Mouse (Mus musculus): ENCODE measurements around the gene Cspg4. TPM values are rescaled to one million over a fixed set of nuclear protein-coding genes. Genes with fewer than 3 reads are reported as not detected.
A peak's percentile ranks its signal among the peaks of the same experiment; 100 is the strongest.

The Cspg4 gene
- total RNA-seq (2021): 10 to 100 TPM in 1 of 2 experiments, 1 to 10 TPM in 1; 7.8 to 11.8 TPM
- 17.9 and 19.0 TPM in 2 replicates for polyA plus RNA-seq (2012; rRNA removed)
- long read RNA-seq, partial matches to known transcripts: 5 of 6 reads
- long read RNA-seq, other reads (novel, unspliced or antisense): 1 of 6 reads

DNA sequence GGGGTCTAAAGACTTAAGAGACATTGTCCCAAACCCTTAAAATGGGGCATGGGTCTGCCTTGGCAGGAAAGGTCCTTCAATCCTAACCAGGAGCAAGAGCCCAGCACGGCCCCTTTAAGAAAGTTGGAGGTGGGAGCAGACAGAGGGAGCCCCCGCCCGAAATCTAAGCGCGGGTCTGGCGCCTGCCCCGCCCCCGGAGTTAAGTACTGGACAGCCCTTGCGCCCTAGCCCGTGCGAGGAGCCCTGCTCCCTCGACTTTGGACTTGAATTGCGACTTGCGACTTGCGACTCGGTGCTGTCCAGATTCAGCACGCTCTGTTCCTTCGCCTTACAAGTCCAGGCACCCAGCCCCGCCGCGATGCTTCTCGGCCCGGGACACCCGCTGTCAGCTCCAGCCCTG, at the start of gene Cspg4:
Cspg4 (plus strand) TSS at position 202 of the 400 bp plus-strand sequence.
- peak; percentile 45 for DNase-seq

DNA sequence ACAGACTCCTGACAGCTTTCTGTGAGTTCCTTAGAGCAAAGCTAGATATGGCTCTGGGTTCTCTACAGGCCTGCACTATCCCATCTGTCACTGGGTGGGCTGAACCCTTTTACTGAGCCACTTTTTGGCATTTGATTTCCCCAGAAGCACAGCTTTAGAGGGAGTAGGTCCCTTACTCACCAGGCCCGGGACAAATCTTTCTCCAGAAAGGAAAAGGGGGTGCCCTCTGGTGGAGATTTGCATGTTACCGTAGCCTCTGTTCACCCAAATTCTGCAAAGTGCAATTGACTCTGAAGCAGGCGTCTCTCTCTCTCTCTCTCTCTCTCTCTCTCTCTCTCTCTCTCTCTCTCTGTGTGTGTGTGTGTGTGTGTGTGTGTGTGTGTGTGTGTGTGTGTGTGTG, 39.9 kb upstream of the Cspg4 start:
- DNase-seq: peak; percentile 20

DNA sequence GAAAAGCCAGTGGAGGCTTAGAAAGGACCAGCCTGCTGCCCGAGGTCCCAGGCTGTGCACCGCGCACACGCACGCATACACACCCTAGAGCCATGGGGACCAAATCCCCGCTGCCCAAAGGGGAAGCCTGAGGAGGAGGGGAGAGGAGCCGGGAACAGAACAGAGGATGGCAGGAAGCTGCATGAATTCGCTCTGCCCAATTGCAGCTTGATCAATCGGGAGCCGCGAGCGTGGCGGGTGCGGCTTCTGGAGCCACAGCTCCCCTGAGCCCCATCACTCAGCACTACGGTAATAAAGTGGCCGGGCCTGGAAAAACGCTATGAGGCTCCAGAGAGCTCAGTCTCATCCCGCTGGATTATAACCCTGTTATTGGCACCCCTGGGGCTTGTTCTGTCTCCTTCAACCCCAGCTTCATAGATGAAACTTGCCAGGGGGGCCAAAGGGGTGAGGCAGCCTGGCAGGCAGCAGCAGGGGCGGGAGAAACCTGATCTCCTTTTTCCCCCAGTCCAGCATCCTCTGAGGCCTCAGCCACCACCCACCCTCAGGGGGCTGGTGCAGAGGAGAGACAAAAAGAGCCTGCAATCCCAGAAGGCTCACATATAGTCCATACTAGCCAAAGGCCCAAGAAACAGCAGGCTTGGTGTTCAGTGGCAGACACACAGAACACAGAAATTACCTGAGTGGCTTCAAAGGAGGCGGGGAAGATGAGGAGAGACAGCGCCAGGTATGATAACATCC, 39.2 kb upstream of the Cspg4 start:
- no peak for DNase-seq

DNA sequence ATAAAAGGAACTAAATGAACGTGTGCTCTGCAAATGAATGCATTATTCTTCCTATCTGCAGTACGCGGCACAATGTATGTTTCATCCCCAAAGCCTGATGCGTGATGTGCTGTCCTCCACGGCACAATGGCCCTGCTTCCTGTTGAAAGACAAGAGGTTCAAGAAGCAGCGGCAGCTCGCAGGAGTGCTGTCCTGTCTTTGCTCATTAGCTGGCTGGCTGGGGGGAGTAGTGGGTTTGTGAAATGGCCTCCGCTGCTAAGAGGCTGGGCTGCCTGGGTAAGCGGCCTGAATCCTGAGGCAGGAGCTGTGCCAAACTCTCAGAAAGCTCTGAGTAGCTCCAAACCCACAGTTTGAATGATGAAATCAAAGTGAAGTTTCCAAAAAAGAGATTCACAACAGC, 36.7 kb upstream of the Cspg4 start:
- DNase-seq: no peak

DNA sequence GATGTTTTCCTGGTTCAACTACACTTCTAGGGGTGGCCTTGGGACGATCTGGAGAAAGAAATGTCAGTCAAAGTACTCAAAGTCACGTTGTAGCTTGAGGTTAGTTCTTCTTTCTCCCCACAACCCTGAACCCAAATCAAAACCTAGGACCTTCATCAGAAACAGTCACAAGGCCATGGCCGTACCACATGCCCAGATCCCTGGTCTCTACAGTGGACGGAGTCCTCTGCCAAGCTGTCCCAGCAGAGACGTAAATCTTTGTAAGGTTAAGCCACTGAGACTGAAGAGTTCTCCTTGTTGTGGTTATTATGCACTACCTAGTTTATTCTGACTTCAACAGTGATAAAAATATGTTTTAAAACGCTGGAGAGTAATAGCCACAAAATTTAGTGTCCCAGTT, 36.0 kb upstream of the Cspg4 start:
- DNase-seq: peak; percentile 52

DNA sequence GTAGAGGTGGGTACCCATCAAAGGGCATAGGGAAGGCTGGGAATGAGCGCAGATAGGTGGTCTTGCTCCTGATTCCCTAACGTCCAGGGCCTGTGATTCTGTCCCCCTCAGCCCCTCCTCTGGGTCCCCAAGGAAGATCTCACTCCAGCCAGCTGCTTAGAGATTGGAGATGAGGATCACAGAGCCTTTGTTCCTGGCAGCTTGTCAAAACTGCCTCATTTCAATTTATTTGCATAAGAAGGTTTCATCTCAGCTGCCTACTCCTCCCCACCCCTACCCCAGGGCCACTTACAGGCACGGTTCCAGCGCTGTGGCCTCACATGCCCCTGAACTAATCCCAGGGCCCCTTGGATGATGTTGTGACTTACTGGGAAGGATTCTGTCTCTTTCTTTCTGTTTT, 34.7 kb upstream of the Cspg4 start:
- DNase-seq: peak; percentile 35

- DNase-seq: no peak
These were observed 32.9 kb upstream of the Cspg4 start for GRCm38 (mm10) chr9:56831904-56832303.

DNA sequence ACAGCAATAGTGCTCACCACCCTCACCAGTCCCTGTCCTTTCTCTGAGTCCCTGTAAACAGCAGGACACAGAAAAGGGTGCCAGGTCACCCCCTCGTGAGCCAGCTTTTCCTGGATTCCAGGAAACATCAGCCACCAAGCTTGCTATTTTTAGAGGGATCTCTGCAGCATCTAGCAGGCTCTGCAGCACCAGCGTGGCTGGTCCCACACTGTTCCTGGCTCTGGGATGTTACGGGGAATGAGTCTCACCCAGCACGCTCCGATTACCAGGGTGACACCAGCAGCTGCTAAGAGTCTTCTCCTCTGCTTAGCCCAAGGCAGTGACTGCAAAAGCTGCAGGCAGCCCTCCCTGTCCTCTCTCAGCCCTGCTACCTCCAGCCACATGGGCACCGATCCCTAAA, 31.9 kb upstream of the Cspg4 start:
- no peak for DNase-seq

DNA sequence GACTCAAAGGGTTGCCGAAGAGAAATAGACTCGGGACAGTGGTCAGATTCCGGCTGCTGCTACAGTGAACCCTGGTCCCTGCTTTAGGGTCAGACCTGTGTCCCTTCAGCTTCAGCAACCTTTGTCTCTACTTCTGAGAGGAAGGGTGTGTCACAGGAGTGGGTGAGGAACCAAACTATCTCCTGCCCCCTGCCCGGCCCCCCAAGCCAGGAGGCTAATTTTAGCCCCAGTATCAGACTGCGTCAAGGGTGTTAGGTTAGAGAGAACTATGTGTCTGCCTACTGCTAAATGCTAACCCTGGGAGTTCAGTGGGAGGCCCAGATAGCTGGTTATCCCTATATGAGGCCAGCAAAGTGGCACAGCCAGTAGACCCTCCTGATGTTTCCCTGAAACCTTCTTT, 29.7 kb upstream of the Cspg4 start:
- DNase-seq: no peak

DNA sequence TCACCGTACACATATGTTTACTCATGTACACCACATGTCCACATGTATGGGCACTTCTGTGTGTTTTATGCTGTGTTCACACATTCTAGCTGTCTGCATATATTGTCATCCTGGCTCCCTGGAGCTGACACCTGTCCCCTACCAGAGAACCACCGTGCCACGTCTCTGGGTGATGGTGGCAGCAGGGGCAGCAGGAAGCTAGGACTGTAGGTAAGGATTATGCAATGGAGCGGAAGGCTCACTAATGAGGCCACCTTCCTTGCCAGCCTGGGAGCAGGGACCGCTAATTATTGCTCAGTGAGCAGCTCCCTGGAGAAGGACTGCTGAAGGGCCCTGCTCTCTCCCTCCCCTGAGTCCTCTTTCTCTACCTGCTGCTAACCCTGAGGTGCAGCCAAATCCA, 24.1 kb upstream of the Cspg4 start:
- no peak for DNase-seq

DNA sequence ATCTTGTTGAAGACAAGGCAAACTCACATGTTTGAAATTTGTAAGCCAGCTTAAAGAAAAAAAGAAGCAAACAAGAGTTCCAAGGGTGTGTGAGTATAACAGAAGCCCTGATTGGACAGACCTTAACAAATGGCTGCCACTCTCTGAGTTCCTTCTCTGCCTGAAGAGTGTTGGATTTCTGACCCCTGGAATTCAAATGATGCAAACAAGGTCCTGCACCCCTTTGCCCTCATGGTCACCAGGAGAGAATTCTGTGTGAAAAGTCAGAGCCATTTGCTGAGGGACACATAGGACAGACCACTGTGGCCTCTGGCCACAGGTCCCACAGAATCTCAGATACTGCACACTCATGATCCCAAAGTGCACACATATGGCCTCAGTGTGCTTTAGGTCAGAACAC, 23.0 kb upstream of the Cspg4 start:
- DNase-seq: no peak

- no peak for DNase-seq
These were observed 22.5 kb upstream of the Cspg4 start for GRCm38 (mm10) chr9:56842303-56842719.

DNA sequence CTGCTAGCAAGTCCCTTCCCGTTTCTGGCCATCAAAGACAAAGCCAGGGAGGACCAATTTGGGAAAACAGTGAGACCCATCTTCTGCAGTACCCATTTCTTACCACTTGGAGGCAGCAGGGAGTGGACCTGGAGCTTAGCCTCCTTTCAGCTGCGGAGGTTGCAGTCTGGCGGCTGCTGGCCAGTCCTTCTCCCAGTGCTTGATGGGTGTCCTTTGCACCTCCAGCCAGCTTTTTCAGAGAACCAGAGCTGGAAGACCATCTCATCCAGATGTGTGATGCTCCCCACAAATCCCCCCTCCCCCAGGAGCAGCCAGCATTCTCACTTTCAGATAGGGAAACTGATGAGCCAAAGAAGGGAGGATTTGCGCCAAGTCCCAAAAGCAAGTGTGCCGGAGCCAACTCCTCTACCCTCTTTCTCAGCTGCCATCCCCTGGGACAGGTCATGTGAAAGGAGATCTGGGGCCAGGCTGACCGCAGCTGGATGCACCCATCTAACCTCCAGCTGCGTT, 21.1 kb upstream of the Cspg4 start:
- peak; percentile 73 for DNase-seq

DNA sequence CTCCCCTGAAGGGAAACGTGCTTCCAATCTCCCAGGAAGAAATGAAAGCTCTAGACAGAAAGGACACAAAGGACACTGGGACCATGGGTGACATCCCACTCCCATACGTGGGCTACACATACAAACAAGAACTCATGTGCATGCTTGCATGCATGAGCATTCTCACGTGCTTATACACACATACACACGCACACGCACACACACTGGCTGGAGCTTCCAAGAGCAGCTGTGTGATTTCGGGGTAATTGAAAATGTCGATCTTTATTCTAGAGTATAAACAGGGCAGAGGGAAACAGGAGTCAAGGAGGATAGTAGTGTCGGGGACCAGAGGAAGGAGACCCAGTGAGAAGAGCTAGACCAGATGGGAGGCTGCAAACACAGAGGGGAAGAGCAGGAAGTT, 20.2 kb upstream of the Cspg4 start:
- DNase-seq: no peak

DNA sequence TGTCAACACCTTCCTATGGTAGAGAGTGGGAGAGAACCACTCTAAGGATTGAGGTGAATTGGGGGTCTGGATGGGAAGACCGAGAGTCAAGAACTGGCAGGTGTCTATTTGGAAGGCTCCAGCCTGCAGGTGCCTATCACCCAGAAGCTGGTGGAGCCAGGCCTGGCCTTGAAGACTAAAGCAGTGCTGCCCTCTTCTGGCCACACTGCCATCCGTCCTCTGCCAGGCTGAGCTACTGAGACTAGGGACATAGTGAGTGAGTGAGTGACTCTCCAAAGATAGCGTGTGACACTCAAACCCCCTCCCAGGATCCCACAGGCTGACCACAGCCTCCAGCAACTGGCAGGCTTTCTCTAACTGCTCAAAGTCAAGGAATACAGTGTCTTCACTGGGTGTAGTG, 17.3 kb upstream of the Cspg4 start:
- DNase-seq: peak; percentile 55

DNA sequence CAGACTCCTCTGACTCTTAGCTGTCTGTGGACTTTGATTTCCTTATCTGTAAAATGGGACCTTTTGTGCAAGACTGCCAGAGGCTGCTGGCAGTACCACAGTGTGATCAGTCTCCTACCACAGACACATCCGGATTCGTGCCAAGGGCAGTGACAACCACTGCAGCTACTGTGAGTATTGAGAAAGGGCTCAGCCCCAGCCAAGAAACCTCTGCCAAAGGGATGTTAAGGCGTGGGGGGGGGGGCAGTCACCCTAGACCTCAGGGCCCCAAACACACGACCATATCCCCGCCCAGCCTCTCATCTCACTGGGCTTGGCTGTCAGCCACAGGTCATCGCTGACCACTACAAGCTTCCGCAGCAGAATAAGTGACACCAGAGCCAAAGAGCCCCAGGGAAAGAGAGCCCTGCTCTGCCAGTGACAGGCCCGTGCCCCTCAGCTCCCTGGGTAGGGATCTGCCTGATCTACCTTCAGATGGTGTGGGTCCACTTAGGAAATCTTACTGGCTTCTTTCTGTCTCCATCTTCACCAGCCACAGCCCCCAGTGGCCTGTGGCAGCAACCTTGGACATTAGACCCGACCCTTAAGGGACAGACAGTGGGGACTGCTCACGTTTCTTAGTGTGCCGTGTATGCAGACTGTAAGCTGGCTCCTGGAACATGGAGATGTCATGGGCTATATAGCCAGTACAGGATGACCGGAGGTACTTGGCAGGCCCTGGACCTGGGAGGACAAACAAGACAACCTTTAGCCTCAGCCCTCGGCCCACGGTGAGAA, 14.5 kb upstream of the Cspg4 start:
- DNase-seq: peak; percentile 78

DNA sequence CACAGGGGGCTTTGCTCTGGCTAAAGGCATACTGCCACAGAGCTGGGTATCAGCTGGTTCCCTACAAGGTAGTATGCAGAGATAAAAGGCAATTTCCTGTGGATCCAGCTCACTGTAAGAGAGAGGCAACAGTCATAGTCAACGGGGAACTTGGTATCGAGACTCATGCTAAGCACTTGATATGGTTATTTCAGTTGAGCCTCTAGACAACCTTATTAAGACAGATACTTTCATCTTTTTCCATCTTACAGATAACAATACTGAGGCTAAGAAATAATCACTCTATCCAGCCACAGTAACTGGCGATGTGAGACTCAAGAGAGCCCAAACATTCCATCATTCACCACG, 14.0 kb upstream of the Cspg4 start:
- DNase-seq: no peak

GRCm38 (mm10) chr9:56851778-56852177, 13.1 kb upstream of the Cspg4 start:
- DNase-seq: no peak

- DNase-seq: no peak
These were observed 7.4 kb upstream of the Cspg4 start for GRCm38 (mm10) chr9:56857463-56857862.

- no peak for DNase-seq
These were observed 4.8 kb upstream of the Cspg4 start for GRCm38 (mm10) chr9:56860035-56860434.

DNA sequence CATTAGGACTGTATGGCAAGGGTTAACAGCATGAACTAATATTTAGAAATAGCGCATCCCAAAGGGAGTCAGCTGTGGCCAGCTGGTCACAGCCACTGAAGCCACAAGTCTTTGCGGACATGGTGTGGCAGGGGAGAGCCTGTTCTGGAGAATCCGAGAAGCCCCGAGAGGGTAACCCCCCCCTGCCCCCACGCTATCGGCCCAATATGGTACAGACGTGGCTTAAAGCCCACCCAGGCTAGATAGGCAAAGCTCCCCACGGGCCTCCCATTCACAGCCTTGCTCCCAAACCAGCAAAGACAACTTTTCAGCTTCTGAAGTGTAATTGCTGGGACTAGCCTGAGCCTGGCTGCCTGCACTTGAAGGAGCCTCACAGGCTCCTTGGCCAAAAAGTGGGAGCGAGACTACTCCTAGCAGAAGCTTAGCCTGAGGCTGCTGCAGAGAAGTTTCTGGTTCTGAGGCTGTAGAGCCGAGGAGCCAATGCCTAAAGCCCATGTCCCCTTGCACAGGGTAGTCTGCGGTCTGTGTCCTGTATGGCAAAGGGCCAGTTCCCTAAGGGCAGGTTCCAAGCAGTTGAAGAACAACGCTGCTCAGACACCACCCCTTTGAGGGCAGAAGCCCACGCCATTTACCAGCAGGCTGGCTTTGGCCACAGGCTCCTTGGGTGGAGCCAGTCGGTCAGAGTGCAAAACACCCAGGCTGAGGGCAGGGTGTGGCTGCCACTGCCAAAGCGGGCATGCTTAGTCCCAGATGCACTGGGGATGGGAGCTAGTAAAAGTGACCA, 4.2 kb upstream of the Cspg4 start:
- peak; percentile 45 for DNase-seq

GRCm38 (mm10) chr9:56862863-56863262, 2.0 kb upstream of the Cspg4 start:
- DNase-seq: no peak

All from adrenal gland, adult 2 months (tissue).